Mouse (Mus musculus) heart, adult 8-10 months (tissue): ENCODE measurements around the gene Vmn1r55. TPM values are rescaled to one million over a fixed set of nuclear protein-coding genes. Genes with fewer than 3 reads are reported as not detected.
"Not testable (repeated sequence)": the region's sequence is repeated elsewhere in the genome, so short reads cannot be mapped to it uniquely, and the experiment has no call there.

Source experiments
- DNase-seq: peaks from one replicate; pipeline ENCODE4 v3.0.0; 2022; ENCODE audit warnings: low spot score
- microRNA-seq: library from miRNA; unstranded; fragments of <30 nt; microRNA quantifications from one replicate; pipeline ENCODE4 v1.2.0, GENCODE M21; 2022
- total RNA-seq, 4 experiments: library from RNA; stranded (reverse); gene quantifications; 2 replicates each; pipeline ENCODE4 v1.2.4; 2022

The Vmn1r55 gene
- total RNA-seq, 4 experiments from 2014 or later = not detected

DNA sequence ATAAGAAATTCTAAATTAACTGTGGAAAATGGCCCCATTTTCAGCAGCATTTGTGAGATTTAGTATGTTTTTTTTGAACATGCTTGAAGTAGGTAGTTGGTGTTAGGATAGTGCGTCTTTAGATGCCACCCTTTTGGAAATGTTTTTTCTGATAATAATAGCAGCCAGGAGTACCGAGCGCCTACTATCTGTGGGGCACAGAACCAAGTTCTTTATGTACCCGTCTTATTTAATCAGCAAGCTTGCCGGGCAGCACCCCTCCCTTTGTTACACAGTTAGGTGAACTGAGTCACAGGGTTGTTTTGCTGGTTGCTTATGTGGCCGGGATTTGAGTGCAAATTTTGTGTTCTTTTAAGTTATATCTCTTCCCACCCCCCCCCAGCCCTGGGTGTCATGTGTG, 68.2 kb downstream of the Vmn1r55 start:
- DNase-seq = no peak

DNA sequence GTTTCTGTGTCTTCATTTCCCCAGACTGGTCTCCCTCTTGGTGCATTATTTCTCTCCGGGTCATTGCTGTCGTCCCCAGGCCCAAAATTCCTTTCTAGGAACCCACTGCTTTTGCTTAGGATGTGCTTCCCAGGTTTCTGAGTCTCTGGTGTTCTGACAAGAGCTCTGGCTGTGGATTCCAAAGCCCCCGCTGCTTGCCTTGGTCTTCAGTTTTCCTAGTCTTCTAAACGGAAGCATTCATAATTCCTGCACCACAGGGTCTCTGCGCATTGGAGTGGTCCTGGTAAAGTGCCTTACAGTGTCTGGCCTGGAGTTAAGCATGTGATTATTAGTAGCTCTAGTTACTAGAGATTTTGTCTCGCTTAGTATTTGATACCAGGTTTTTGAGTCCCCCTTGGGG, 68.7 kb downstream of the Vmn1r55 start:
- DNase-seq = no peak

DNA sequence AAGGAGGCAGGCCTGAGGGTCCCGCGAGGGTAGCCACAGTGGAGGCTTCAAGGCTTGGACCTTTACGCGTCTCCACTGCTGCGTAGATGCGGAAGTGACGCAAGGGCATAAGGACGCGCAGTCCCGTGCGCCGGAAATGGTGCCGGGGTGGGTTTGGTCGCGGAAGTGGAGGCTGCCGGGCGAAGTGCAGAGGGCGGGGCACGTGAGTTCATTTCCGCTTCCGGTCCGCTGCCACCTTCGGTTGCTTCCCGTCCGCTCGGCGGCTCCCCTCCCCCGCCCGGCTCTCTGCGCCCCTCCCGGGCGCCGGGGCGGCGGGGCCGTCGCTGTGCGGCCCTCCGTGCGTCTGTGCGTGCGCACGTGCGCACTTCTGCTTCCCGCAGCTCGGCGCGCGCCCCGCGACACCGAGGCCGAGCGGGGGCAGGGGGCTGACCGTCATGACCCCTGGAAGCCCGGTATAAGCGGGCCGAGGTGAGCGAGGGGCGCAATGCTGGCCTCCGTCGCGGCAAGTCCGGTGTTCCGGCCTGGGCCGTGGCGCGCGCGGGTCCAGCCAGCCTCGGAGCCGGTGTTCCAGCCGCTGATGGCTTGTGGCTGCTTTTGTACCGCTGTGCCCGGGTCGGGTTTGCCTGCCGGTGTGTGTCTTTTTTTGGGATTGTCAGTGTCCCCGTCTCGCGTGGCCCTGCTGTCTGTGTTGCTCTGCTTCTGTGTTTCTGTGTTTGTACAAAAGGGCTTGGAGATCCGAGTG, 69.3 kb downstream of the Vmn1r55 start, which contains the start of gene Epn1:
TSS of gene Epn1 (plus strand) at position 226 of the 742 bp plus-strand sequence.
- peak; percentile 97 for DNase-seq

DNA sequence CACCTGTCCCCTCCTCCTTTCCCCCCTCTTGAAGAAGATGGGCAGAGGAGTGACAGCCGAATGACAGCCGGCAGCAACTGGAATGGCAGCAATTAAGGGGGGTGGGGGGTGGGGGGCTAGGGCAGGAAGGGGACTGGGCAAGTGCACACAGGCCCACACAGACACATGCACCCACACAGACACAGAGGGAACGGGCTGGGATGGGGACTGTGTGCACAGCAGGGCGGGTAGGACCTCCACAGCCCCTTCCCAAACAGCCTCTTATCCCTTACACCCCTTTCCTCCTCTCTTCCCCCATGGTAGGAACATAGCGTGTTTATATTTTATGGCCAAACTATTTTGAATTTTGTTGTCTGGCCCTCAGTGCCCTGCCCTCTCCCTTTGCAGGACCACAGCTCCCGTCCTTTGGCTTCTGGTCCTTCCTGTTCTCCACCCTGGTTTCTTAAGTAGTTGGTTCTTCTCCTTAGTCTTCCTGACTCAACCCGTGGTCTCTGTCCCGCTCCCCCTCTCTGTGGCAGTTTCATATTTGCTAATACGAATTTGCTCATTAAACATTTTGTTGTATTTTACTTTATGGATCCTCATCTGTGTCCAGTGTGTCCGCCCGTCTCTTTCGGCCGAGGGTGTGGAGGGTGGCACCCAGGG, 70.0 kb downstream of the Vmn1r55 start:
- DNase-seq = not testable (repeated sequence)

Small RNA genes lying within 50 kb of the gene (microRNA-seq; reads per million reads assigned to microRNA genes)
- not detected for gene Gm26217

Other genes with a start within 250 kb of the Vmn1r55 start
- under 1 TPM in 2 of 4 experiments, not detected in 2; 0.22 to 0.43 TPM for gene Gm36210, start 243.2 kb downstream of the Vmn1r55 start, total RNA-seq
- 1 to 10 TPM; 6.4 to 8.4 (median 7.5) TPM for gene Zfp628, start 234.5 kb downstream of the Vmn1r55 start, total RNA-seq
- 1 to 10 TPM; 4.7 to 6.7 (median 5.3) TPM for gene Nat14, start 227.6 kb downstream of the Vmn1r55 start, total RNA-seq
- 1 to 10 TPM; 1.4 to 2.5 (median 1.9) TPM for gene Ssc5d, start 223.9 kb downstream of the Vmn1r55 start, total RNA-seq
- 10 to 100 TPM; 27.3 to 40.6 (median 33.1) TPM for gene Sbk2, start 185.3 kb downstream of the Vmn1r55 start, total RNA-seq
- gene Sbk3, start 178.5 kb downstream of the Vmn1r55 start, total RNA-seq = 10 to 100 TPM; 28.3 to 70.4 (median 46.3) TPM
- gene Zfp579, start 153.5 kb downstream of the Vmn1r55 start, total RNA-seq = 10 to 100 TPM in 3 of 4 experiments, 1 to 10 TPM in 1; 9.7 to 19.8 (median 11.8) TPM
- gene Zfp524, start 135.3 kb downstream of the Vmn1r55 start, total RNA-seq = 10 to 100 TPM in 2 of 4 experiments, 1 to 10 TPM in 2; 7.2 to 12.1 (median 9.5) TPM
- gene Fiz1, start 135.0 kb downstream of the Vmn1r55 start, total RNA-seq = 10 to 100 TPM; 15.2 to 25.9 (median 17.5) TPM
- not detected for gene Gm44973, start 134.2 kb downstream of the Vmn1r55 start, total RNA-seq
- 10 to 100 TPM; 11.5 to 13.3 (median 12.8) TPM for gene Zfp865, start 129.3 kb downstream of the Vmn1r55 start, total RNA-seq
- gene Ccdc106, start 129.1 kb downstream of the Vmn1r55 start, total RNA-seq = under 1 TPM in 1 of 4 experiments, not detected in 3; 0.22 TPM
- gene 4632433K11Rik, start 115.6 kb downstream of the Vmn1r55 start, total RNA-seq = under 1 TPM in 1 of 4 experiments, not detected in 3; 0.37 TPM
- gene Zfp784, start 111.2 kb downstream of the Vmn1r55 start, total RNA-seq = 1 to 10 TPM; 4.9 to 7.4 (median 6.0) TPM
- 1 to 10 TPM; 3.2 to 4.4 (median 4.0) TPM for gene Zfp580, start 98.1 kb downstream of the Vmn1r55 start, total RNA-seq
- gene U2af2, start 87.5 kb downstream of the Vmn1r55 start, total RNA-seq = 10 to 100 TPM; 61.7 to 69.8 (median 64.9) TPM
- gene Epn1, start 69.4 kb downstream of the Vmn1r55 start, total RNA-seq = 100 to 1,000 TPM; 164 to 192 (median 185) TPM
- gene Rfpl4, start 32.7 kb downstream of the Vmn1r55 start, total RNA-seq = not detected
- 1 to 10 TPM; 7.4 to 9.7 (median 8.9) TPM for gene Rasl2-9, start 23.7 kb downstream of the Vmn1r55 start, total RNA-seq
- not detected for gene Vmn1r56, start 47.1 kb upstream of the Vmn1r55 start, total RNA-seq
- not detected for gene Vmn1r57, start 68.8 kb upstream of the Vmn1r55 start, total RNA-seq
- gene Gm5065, start 200.9 kb upstream of the Vmn1r55 start, total RNA-seq = not detected
- not detected for gene Nlrp2, start 201.4 kb upstream of the Vmn1r55 start, total RNA-seq